Mouse (Mus musculus) left cerebral cortex, postnatal 36 days (tissue): ENCODE data around the gene Dclre1b. TPM values are rescaled to one million over a fixed set of nuclear protein-coding genes. Genes with fewer than 3 reads are reported as not detected.
"Not testable (repeated sequence)": the region's sequence is repeated elsewhere in the genome, so short reads cannot be mapped to it uniquely, and the experiment has no call there.

Experiments
- DNase-seq, 2 experiments: peaks; one replicate each; pipeline ENCODE4 v3.0.0; 2021 to 2022; ENCODE audit warnings: low spot score in 2 of 2, mixed read lengths in 1 of 2
- intact Hi-C: fragments of 180-260 bp; cut with DNase I; formaldehyde crosslinking; loops from one replicate; pipeline ENCODE4 v1.15.1; 2025
- total RNA-seq, 2 experiments: library from RNA; stranded (reverse); gene quantifications; 2 replicates each; pipeline ENCODE4 v1.2.3; 2021

The Dclre1b gene
- total RNA-seq, 2 experiments from 2014 or later, result 10.6 to 11.0 TPM

DNA sequence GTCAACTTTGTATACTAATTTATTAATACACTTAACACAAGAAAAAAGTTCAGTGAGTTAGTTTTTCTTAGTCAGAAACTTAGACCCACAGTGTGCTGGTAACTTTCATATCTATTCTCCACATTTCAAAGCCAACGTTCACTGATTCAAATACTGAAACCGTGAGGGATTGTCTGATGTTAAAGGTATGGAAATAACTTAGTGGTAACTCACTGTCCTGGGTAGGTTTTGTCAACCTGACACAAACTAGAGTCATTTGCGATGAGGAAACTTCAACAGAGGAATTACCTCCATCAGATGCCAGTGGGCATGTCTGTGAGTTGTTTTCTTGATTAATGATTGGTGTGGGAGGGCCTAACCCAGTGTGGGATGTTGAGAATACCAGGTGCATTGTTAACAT lies 19.8 kb upstream of the Dclre1b start:
- no peak for DNase-seq
- intact Hi-C loops, result no loop called here

DNA sequence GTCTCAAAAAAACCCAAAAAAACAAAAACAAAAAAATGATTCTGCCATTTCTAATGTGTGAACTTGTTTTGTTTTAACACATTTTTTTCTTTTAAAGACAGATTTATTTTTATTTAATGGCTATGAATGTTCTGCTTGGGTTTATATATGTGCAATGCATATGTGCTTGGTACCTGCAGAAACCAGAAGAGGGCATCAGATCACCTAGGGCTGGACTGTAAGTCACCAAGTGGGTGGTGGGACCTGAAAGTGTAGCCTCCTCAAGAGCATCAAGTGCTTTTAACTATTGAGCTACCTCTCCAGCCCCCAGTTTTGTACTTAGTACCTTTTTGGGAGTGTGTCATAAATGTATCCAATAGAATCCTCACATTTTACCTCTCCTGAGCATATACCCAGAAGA lies 18.3 kb upstream of the Dclre1b start:
- intact Hi-C loops, result no loop called here
- DNase-seq, result no peak

DNA sequence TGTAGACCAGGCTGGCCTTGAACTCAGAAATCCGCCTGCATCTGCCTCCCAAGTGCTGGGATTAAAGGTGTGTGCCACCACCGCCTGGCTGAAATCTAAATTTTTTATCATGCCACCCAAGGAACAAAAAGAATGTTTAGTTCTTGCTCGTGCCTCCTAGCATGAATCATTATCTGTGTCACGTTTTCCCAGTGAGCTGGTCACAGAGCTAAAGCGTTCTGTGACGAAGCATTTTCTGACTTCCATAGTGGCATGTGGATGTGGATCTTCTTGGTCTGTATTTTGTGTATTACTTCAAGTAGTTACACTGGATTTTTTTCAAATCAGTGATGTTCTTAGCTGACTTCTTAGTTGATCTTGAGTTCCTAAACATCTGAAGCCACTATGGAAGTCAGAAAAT lies 1.7 kb upstream of the Dclre1b start:
- DNase-seq, result no peak
- intact Hi-C loops, result no loop called here

- no peak for DNase-seq
- intact Hi-C loops, result loop anchor here (1.0 to 5.0 kb wide), 3 partner anchors 18 to 103 kb away; partner anchors contain the start of genes Hipk1 and Rsbn1
Observed at GRCm38 (mm10) chr3:103809799-103810150, 531 bp upstream of the Dclre1b start.

DNA sequence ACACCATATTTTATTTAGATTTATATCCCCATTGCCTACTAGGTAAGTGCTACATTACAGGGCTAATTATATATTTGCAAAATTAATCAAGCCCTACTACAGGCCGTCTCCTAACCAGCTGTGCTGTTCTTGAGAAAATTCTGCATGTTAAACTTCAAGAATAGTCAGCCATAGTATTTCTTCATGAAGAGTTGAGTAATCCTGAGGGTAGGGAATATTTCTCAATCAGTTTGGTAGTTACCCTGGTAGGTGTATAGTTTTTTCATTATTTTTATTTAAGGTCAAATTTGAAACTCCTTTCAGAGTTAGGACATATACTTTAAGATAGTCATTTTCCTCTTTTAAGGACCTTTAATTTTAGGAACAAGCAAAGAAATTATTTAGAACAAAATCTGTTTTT lies 3.6 kb downstream of the Dclre1b start:
- DNase-seq, result no peak
- intact Hi-C loops, result loop anchor here (5.0 kb wide), 2 partner anchors 33 to 107 kb away; partner anchors contain the start of gene Rsbn1

- intact Hi-C loops, result loop anchor here (1.0 kb wide), 1 partner anchor 12 kb away; the partner anchor contains the start of gene Hipk1
Observed at GRCm38 (mm10) chr3:103802861-103803260, 6.4 kb downstream of the Dclre1b start.

GRCm38 (mm10) chr3:103801631-103802531 lies 7.4 kb downstream of the Dclre1b start:
- intact Hi-C loops, result loop anchor here (1.0 kb wide), 1 partner anchor 11 kb away; the partner anchor contains the start of gene Hipk1
- DNase-seq, result peak; percentile 45 to 56

More at GRCm38 (mm10) chr3:103802861-103803260, 6.4 kb downstream of the Dclre1b start:
- no peak for DNase-seq

DNA sequence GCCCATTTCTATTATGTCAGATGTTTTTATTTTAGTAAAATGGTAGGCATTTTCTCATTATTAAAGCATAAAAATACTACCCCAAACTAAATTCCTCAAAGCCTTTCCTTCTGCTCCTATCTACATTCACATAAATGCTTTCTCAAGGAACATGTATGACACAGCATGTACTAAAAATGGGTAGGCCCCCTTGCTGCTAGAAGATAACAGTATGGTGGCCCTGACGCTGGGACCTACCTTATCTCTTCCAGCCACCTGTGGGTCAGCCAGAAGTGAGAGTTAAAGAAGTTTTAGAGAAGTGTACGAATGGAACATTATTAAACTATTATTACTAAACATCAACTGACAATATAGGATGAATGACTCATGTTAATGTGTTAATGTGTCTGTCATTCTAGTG lies 9.7 kb downstream of the Dclre1b start:
- DNase-seq, result no peak
- intact Hi-C loops, result no loop called here

DNA sequence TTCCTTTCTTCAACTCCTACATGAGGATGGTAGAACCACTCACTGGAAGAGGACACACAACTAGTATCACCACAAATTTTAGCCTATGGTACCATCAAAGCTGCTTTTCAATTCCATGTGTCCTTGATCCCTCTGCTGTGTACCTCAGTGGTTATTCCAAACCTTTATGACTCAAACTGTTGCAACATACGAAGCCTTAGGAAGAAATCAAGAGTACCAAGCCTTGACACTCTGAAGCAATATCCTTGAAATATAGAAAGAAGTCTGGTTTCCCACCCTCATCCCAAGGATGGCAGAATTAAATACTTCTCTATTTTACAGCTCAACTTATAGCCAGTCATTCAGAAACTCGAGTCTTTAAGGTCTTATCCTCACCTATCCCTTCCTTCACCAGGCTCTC lies 12.9 kb downstream of the Dclre1b start:
- intact Hi-C loops, result no loop called here
- no peak for DNase-seq

DNA sequence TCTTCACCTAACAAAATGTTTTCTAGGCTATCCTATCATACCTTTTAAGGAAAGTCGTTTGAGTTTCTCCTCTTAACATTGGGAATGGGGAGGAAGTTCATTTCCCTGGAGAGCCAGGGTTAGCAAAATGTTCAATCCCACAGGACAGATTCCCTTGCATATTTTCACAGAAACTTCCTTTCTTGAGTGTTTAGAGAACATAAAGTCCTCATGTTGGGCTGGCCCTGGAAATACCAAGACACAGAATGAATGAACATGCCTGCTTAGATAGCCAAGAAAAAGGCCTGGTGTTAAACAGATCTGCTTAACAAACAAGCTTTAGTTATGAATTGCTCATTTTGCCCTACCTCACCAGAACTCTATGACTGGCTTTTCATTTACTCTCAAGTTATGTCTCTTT lies 16.7 kb downstream of the Dclre1b start:
- no peak for DNase-seq

GRCm38 (mm10) chr3:103792111-103792406 lies 17.2 kb downstream of the Dclre1b start:
- intact Hi-C loops, DNase-seq: not testable (repeated sequence)

More for the DNA sequence above, 16.7 kb downstream of the Dclre1b start:
- intact Hi-C loops, result no loop called here

GRCm38 (mm10) chr3:103791230-103792110 lies 17.8 kb downstream of the Dclre1b start, which contains the start of gene Hipk1:
Gene Hipk1, minus strand, starts transcription at chr3:103791563.
- intact Hi-C loops, result loop anchor here (1.0 to 2.0 kb wide), 3 partner anchors 11 to 123 kb away; partner anchors contain the start of genes Ap4b1, Dclre1b, Gm43064 and Rsbn1
- DNase-seq, result peak; percentile 96 to 97

DNA sequence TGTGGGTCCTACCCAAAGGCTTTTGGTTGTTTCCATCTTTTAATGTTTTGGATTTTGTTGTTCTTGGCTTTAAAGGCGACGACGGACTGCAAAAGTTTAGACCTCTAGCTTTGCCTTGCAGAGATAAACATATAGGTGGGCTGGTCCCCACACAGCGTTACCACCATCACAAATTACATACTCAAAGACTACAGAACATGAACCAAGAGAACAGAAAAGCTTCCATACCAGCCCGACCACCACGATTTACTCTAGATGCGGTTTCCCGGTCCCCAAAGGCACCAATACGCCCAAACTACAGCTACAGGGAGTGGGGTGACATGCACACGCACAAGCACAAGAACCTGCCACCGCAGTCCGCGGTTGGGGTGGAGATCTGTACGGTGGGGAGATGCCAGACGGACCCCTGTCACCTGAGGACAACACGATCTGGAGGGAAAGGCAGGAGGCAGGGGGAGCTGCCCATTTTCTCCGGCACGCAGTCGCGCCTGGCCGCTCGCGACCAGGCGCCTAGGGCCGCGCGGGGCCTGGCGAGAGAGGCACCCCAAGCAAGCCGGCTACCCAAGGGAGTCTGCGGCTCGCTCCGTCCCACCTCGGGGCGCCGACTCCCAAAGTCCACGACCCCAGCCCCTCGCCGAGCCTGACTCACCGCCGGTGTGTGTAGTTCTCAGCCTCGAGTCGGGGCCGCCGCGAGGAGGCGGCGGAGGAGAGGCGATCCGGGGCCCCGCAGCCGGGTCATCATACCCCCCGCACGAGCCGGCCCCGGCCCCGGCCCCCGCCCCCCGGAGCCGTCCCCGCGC lies 18.7 kb downstream of the Dclre1b start:
- intact Hi-C loops, result loop anchor here (1.0 to 2.0 kb wide), 3 partner anchors 12 to 124 kb away; partner anchors contain the start of genes Ap4b1, Dclre1b, Gm43064 and Rsbn1

DNA sequence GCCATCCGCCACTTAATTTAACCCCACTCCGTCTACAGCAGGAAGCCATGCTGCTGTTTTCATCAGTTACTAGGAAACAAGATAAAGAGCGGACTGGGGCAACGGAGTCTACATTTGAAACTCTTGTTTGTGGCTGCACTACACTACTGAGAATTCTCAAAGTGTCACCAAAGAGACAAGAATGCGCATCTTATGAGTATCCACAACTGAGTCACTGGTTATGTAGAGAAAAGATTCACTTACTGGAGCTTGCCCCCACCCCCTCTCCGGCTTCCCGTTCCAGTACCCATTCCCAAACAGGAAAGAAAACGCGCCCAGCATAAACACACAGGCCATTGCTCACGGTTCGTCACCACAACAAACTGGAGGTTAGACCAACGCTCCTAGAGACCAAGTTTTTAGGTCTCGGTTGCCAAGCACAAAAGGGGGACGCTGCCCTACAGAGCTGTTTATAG lies 19.3 kb downstream of the Dclre1b start:
- peak in 1 of 2 experiments; percentile 27 for DNase-seq
- intact Hi-C loops, result loop anchor here (2.0 kb wide), 1 partner anchor 125 kb away; the partner anchor contains the start of gene Rsbn1

More for the DNA sequence above, 18.7 kb downstream of the Dclre1b start:
- DNase-seq, result peak; percentile 44 to 46

DNA sequence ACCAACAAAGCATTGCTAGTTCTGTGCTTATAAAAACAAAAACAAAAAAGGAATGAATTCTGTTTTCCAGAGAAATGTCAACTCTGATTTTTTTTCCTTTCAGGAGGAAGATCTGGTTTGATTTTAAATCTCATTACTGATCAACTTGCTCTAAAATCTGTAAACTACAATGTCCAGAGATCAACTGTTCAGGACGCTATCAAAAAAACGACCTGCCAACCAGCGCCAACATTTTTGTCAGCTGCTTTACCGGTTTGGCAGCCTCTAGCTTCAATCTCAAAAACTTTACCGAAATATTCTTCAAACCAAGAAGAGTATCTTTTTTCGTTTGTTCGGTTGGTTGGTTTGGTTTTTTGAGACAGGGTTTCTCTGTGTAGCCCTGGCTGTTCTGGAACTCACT lies 20.1 kb downstream of the Dclre1b start:
- DNase-seq, result no peak
- intact Hi-C loops, result no loop called here

DNA sequence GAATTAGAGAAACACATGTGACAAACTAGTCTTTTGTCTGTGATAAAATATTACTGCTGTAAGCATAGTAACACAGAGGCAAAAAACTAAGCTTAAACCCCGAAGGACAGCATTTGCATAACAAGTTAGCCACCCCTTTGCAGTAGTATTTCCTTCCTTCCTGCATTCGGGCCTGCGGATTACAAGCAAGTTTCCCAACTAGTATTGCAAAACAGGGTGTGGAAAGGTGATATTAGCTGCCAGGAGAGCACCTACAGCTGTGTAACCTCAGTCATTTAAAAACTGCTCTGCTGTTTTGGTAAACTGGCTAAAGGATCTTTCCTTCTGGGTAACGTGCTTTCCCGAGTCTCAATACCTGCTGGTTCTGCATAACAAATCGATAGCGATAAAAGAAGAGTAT lies 22.0 kb downstream of the Dclre1b start:
- no peak for DNase-seq
- intact Hi-C loops, result no loop called here

DNA sequence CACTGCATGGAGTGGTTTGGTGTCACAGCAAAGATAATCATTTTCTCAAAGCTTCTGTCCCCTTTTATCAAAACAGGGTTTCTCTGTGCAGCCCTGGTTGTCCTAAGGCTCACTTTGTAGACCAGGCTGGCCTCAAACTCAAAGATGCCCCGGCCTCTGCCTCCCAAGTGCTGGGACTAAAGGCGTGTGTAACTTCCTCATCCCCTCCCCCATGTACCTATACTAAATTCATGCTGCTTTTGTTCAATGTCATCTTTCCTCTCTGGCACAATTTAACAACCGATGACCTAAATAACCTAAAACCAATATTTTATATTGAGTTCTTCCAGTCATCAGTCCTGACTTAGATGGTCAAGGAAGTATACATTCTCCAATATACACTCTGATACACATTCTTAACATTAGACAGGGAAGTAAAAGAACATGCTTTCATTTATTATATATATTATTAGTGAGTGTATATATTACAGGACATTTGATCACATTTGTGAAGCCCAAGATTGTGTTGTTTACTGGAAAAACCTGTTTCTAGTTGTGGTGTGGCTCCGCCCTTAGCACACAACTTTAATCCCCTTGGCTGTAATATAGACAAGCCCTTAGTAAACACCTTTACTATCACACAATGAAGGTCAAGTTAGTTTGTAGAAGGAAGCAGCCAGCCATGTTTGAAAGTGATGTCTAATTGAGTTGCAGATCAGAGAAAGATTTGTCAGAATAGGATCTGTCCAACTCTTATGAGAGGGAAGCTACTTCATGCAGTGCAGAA lies 26.2 kb downstream of the Dclre1b start:
- intact Hi-C loops, result no loop called here
- no peak for DNase-seq

- no peak for DNase-seq
- intact Hi-C loops, result no loop called here
Observed at GRCm38 (mm10) chr3:103780777-103781176, 28.5 kb downstream of the Dclre1b start.
